Mouse (Mus musculus): ENCODE results near the gene Lpgat1. TPM values are rescaled to one million over a fixed set of nuclear protein-coding genes. Genes with fewer than 3 reads are reported as not detected.

Lpgat1 gene
- 25.4 and 34.4 TPM in 2 replicates for total RNA-seq (2015)
- total RNA-seq (2017) = 29.3 and 29.4 TPM in 2 replicates

DNA sequence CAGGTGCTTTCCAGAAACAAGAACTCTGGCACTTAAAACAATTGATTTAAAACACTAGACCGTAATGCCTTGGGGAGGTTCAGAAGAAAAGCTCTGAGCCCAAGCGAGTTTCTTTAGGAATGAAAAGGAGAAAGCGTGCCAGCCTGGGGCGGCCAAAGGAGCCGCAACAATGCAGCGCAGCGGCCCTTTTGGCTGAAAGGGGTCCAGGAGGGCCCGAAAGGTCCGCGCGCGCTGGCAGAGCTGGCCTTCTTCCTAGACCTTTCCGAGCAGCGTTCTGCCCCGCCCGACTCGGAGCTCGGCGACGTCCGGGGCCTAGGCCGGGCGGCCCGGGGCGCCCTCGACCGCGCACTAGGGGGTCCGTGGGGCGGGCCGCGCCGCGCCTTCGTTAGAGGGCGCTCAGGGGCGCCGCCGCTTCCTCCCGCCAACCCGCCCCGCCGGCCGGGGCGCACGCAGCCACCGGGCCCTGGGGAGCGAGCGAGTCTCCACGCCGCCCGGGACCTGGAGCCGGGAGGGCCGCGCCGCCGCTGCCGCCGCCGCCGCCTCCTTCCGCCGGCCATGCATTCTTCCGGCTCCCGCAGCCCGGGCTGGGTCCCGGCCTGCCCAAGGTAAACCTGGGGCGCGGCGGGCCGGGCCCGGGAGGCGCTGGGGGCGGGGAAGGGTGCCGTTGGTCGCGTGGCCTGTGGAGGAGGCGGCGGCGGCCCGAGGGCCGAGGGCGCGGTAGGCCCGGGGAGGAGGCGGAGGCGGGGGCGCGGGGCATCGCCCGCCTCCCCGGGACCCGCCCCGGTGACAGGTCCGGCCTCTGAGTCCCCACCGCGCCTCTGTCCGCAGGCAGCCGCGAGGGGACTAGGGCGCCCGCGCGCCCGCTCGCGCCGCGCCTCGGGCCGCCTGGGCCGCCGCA, at the start of gene Lpgat1:
Gene Lpgat1, plus strand, starts transcription at position 234 of the 898 bp plus-strand sequence.
- peak; percentile 87 for ATAC-seq (ENCODE audit: poor library complexity, severe bottlenecking)

DNA sequence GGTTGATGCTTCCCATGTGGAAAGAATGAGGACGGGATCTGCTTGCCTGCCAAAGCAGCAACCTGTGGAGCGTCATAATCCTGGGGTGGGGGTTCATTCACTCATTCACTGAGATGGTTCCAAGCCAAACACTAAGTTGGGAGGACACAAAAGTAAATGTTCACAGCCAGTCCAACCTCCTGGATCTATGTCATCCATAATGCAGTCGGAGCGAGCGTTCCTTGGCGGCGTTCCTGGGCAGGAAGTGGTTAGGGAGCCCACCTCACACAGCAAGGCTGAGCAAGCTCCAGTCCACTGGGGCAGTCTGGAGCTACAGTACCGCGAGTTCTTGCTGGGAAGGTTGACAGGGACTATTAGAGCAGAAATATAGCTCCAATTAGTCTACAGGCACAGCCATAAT, 49.6 kb upstream of the Lpgat1 start:
- ATAC-seq (ENCODE audit: poor library complexity, severe bottlenecking) = no peak

DNA sequence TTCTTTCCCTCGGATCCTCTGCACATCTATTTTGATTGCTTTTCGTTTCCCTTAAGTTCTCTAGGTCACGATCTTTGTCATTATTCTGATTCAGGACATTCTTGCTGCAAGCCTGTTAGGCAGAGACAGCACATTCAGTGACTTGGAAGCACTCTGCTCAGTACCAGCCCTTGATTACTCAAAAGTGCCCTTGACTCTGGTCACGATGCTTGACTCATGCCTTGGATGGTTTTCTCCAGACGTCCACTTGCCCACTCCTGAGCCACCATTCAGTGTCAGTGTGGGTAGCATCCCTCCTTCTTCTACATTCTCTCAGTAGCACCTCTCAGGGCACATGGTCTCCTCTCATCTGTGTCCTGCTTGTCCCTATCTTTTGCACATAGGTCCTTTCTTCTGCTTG, 43.6 kb upstream of the Lpgat1 start:
- ATAC-seq (ENCODE audit: poor library complexity, severe bottlenecking) = no peak

DNA sequence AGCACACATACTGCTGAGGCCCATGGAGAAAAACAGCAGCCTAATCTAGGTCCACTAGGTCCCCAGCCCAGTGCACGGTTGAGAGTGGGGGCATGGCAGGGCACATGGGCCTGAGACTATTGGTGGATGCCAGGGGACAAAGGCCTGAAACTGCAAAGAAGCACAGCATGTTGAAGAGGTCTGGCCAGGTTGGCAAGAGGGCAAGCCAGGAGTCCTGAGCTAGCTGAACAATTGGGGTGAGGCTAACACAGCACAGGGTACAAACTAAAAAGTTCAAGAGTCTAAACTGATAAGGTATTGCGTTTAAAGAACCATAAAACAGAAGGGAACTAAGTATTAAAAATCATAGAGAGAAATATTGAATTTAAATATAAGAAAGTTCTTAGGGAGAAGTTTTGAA, 36.0 kb upstream of the Lpgat1 start:
- no peak for ATAC-seq (ENCODE audit: poor library complexity, severe bottlenecking)

DNA sequence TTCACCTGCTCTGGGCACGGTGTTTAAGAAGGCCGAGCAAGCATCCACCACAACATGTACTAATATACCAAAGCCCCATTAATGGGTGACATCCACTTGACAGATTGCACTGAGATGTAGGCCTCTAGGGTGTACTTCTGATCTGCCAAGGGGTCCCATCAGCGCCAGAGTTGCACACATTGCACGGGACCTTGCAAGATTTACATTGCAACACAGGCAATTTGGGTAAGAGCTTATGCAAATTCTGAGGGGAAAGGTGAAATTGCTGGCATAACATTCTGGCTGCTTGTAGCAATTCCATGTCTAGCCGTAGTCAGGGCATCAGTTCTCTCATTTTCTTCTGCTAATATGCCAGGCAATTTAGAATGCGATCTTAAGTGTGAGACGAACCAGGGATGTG, 30.1 kb upstream of the Lpgat1 start:
- peak; percentile 71 for ATAC-seq (ENCODE audit: poor library complexity, severe bottlenecking)

DNA sequence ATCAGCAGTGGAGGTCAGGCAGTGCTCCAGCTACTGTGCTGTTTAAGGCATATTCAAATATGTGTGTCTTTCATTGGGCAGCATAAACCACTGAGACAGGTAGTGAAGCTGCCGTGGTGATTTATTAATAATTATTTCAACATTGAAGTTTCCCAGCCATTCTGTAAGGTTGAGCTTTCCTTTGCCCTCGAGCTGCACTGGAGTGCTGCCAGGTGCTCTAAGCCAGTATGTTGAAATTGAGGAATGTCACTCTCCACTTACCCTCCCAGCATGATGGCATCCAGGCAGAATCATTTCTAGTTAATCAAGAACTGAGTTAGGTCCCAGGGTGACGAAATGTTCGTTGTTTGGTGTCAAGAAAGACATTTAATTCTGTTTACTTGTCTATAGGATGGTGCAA, 24.4 kb upstream of the Lpgat1 start:
- ATAC-seq (ENCODE audit: poor library complexity, severe bottlenecking) = no peak

DNA sequence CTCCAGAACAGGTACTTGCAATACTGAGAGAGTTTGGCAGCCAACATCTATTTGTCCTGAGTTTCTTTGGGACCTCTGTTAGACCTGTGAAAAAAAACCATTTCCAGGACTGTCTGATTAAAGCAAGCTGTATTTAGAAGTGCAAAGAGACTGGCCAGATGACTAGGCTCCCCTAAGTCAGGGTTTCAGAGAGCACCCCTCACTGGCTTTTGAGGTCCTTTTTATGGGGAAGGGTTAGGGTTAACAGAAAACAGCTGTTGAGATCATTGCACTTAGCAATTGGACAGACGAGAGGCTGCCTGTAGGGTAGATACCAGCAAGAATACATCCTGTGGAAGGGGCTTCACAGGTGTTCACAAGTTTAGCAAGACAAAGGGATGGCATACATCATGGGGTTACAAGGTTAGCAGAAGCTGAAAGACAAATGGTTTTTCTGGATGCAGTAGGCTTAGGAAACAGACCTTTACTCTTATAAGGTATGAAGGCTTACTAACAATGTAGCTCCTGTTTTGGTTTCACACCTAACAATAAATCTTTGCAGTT, 19.3 kb upstream of the Lpgat1 start:
- ATAC-seq (ENCODE audit: poor library complexity, severe bottlenecking) = no peak

DNA sequence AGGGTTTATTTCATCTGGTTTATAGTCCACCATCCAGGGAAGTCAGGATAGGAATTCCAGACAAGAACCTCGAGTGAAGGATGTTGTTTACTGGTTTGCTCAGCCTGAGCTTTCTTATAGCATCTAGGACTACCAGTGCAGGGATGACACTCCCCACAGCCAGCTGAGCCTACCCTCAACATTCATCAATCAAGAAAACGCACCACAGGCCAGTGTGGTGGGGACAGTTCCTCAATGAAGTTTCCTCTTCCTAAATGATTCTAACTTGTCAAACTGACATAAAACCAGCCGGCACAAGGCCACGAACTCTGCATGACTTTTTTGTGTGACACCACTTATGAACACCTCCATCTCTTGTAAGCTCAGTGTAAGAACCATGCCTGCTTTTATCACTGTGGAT, 13.1 kb upstream of the Lpgat1 start:
- peak; percentile 63 for ATAC-seq (ENCODE audit: poor library complexity, severe bottlenecking)

DNA sequence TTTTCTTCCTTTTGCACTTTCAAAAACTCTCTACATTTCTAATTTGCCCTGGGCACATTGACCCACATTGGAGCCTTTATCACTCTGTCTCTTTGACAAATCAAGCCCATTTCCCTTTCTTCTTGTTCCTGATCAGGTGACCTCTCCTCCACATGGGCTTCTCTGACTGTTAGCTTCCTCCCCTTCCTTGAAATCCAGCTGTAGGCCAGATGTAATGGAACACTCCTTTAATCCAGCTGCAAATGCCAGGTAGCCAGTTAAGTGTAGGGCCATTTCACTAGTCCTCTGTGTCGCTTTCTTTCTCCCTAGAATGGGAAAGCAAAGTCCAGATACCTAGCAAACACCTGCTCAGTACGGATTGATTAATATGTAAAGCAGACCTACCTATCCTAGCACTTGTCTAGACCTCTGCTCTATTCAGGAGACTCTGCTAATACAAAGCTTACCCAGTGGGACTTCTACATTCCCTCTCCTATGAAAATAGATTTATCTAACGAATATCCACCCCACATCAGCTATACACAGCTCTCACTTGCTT, 11.0 kb upstream of the Lpgat1 start:
- no peak for ATAC-seq (ENCODE audit: poor library complexity, severe bottlenecking)

DNA sequence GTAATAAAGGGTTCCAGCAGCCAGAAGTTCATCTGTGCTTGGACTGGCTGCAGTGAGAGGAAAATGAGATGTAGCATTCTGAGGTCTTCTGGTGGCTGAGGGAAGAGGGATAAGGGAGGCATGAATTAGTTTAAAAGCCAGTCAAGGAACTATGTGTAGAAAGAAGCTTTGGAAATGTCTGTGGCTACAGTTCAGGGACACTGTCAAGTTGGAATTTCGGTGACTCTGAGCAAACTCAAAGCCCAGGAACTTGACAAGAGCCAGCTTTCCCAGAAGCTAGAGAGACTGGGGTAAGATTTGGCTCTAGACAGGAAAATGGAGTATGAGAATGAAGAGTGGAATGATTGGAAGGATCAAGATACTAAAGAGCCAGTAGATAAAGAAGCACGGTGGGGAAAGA, 7.8 kb upstream of the Lpgat1 start:
- ATAC-seq (ENCODE audit: poor library complexity, severe bottlenecking) = no peak

DNA sequence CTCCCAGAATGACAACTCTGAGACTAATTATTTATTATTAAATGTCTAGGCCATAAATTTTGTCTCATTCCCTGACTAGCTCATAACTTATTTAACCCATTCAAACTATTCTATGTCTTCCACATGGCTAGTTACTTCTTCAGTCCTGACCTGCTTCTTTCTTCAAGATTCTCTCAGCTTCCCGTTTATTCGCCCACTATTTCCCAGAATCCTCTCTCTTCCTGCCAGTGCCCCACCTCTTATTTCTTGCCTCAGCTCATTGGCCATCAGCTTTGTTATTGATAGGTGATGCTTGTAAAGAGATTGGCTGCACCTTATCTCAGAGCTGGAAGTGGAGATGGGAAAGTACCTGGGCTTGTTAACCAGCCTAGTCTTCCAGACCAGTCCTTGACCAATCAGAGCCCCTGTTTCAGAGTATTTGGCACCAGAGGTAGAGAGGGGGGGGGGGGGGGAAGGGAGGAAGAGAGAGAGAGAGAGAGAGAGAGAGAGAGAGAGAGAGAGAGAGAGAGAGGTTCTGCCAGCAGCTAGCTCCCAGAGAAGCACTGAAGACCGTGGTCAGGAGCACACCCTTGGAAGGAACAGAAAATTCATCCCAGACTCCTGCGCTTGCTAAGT, 5.3 kb upstream of the Lpgat1 start:
- no peak for ATAC-seq (ENCODE audit: poor library complexity, severe bottlenecking)

DNA sequence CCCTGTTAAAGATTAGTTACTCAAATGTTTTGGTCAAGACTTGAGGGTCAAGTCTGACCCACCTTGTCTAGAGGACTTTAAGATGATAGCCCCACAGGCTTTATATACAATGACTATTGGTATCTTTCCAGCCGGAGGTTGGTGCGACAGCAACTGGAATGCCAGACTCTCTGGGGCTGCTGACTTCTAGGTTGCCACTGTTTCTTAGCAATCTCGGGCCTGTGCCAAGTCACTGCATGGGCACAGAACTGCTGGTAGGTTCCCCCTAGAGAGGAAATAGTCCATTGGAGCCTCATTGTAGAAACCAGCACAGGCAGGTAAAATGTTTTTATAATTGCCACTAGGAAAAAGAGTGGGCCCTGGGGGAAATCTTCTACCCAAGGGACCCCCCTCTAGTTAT, 3.8 kb upstream of the Lpgat1 start:
- no peak for ATAC-seq (ENCODE audit: poor library complexity, severe bottlenecking)

DNA sequence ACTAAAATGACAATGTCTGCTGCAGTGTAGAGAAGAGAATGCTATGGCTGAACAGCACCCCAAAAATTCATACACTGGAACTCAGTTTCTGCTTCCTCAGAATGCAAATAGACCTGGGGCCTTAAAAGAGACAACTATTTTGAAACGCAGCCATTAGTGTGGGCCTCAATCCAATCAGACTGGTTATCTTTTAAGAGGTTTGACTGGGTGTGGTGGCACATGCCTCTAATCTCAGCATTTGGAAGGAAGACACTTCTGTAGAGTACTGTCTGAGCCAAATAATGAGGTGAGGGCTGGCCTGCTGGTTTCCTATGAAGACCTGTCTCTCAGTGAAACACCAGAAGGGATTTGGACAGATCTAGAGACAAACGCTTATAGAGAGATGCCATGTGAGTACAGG, 2.5 kb upstream of the Lpgat1 start:
- no peak for ATAC-seq (ENCODE audit: poor library complexity, severe bottlenecking)

DNA sequence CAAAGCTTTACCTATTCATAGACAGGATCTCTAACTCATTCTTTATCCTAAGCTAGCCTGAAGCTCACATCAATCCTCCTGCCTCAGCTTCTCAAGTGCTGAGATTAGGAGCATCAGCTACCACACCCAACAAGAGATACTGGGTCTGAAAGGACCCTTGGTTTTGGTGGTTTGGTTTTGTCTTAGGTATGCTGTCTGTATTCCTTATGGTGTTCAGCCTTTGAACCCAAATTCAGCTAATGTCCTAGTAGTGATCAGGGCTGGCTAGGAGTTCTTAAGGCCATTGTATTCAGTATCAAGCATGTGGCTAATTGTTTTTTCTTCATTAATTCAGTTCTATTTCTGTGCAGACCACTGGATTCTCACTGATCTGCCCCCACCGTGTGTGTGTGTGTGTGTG, 493 bp upstream of the Lpgat1 start:
- no peak for ATAC-seq (ENCODE audit: poor library complexity, severe bottlenecking)

DNA sequence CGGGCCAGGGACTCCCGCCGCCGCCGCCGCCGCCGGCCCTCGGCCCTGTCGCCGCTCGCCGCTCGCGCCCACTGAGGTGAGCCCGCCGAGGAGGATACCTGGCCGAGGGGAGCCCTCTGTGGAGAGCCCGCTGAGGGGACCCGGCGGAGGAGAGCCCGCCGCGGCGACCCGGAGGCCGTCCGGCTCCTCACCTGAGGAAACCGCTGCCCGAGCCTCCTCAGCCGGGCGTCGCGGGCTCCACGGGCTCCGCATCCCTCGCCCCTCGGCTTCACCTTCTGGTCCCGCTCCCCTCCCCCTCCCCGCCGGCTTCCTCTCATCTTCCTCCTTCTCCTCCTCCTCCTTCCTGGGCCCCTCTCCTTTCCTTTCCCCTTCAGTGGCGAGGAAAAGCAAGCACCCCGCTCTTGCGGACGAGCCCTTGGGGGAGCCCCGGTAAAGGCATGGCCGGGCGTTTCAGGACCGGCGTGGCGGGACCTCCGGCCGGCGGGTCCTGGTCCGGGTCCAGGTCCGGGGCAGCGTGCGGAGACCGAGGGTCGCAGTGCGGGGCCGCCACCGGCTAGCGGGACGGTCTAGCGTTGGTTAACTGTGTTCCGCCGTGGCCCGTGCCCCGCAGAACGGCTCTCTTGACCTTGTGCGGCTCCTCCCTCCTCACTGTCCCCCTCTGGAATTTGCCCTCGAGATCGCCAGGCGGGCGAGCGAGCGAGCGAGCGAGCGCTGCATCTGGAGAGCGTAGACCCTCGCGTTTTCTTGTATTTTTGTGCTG, 1.1 kb downstream of the Lpgat1 start:
- ATAC-seq (ENCODE audit: poor library complexity, severe bottlenecking) = peak; percentile 31; the same call in 1 of the 2 replicates

DNA sequence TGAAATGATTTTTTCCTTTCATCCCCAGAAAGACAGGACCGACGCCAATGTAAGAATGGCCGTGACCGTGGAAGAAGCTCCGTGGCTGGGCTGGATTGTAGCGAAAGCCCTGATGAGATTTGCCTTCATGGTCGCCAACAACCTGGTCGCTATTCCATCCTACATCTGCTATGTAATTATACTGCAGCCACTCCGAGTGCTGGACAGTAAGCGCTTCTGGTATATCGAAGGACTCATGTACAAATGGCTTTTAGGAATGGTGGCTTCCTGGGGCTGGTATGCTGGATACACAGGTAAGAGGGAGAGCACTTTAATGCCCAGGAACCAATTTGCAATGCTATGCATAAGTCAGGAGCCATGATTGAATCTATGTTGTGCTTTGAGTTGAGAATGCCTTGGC, 1.7 kb downstream of the Lpgat1 start:
- no peak for ATAC-seq (ENCODE audit: poor library complexity, severe bottlenecking)

DNA sequence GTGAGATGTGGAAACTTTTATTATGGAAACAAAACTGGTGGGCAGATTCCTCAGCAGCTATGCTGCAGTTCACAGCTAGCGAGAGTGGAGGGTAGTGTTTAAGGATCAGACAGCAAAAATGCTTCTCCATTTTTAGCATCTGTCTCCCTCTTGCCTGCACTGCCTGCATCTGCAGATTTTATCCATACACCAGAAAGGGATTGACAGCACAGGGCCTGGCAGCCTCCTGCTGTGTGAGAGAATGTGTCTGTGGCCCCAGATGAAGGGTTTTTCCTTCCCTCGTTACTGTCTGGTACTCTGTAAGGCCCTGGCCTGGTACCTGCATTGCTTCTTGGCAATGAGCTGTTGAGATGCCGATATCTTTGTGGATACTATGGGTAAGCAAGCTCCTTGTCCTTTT, 2.8 kb downstream of the Lpgat1 start:
- ATAC-seq (ENCODE audit: poor library complexity, severe bottlenecking) = no peak

DNA sequence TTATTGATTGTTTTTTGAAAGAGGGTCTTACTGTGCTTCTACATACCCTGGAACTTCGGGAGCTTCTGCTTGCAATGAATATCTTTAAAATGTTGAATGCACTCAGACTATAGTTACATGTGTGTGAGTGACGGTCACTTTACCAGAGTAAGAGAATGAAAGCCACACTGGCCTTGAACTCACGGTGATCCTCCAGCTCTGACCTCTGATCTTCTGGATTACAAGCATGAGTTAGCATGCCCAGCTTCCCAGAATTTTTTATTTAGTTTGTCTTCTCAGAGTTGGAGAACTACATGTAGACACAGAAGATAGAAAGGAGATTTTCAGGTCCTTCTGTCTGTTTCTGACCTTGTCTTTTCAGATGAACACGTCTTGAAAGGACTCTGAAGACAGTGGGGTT, 5.1 kb downstream of the Lpgat1 start:
- no peak for ATAC-seq (ENCODE audit: poor library complexity, severe bottlenecking)

DNA sequence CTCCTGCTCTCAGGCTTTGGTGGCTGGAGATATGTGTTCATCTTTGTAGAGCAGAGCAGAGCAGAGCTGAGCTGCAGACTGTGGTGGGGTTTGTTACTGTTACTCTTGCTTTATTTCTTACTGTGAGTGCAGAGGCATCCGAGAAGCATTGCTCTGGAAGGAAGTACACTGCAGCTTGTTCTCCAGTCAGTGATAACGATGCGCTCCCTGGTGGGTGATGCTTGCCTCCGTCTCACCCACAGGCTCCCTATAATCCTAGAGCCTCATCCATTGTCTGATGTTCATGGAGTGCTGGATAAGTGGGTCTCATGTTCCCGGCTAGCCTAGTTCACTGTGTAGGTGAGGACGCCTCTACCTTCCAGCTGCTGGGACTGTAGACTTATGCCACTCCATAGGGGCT, 6.0 kb downstream of the Lpgat1 start:
- no peak for ATAC-seq (ENCODE audit: poor library complexity, severe bottlenecking)

DNA sequence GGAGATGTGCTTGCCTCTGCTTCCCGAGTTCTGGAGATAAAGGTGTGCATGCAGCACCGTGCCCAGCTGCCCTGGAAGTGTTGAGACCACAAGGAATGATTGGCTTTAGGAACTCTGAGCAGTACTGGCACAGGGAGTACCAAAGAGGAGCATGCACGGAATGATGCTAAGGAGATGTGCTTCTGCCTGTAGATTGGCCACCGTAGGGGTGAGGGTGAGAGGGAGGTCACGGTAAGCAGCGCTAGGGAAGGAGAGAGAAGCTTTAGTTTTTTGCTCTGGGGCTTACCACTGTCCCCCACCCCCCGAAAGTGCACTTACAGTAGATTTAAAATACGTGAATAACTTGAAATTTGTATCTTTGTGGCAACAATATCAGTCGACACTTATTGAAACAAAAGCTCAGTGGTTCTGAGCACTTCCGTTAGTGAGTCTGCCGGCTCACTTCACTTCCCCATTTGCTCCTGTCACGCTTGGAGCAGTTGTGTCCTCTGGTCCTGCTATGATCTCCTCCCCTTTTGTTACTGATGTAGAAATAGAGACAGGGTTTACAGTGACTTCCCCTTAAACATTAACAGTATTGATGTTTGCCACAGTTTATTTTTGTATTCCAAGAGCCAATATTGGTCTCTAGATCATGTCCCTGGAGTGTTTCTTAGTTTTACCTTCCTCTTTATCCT, 6.9 kb downstream of the Lpgat1 start:
- ATAC-seq (ENCODE audit: poor library complexity, severe bottlenecking) = peak; percentile 99

DNA sequence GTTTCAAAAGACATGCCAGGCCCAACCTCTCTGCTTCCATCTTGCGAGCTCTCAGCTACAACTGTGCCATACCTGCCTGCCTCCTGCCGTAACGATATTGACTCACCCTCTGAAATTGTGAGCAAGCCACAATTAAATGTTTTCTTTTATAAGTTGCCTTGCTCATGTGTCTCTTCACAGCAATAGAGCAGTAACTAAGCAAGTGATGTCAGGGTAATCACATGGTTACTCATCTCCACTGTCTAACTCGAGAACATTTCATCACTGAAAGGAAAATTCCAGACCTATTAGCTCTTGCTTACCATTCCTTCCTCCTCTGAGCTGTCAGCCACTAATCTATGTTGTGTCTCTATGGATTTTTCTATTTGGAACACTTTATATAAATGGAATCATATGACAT, 15.0 kb downstream of the Lpgat1 start:
- ATAC-seq (ENCODE audit: poor library complexity, severe bottlenecking) = no peak
